11 mouse cellular contexts compared by ENCODE assay signal in genomic region chr6:39555648-39555945, GRCm38 (mm10). TPM values are rescaled to one million over a fixed set of nuclear protein-coding genes. Genes with fewer than 3 reads are reported as not detected.
DNase-seq lines count a peak whose midpoint lies in the region; ATAC-seq and TF ChIP-seq lines count a peak whose summit lies in the region.
"Had no signal": no experiment of that assay in that cellular context is flagged by ENCODE, and none has a peak within 500 bp of the region (broad histone marks: within the 10 kb centered on the region; RNA-seq: fewer than 3 reads in every experiment).

No protein-coding gene starts in this region.

- no peaks in the 10 kb centered on the region for H3K79me2 ChIP-seq in heart, adult 2 months (replicated peaks; ENCODE audit: control insufficient read depth, insufficient read depth, low read length)

- no peaks in the 10 kb centered on the region; the same call in 1 of the 2 replicates for H3K27me3 ChIP-seq in heart, embryonic 16.5 days (ENCODE audit: control insufficient read depth, insufficient read depth, low read length)
- H3K27me3 ChIP-seq in heart, adult 2 months (ENCODE audit: control insufficient read depth, insufficient read depth, low read length) = no peaks in the 10 kb centered on the region
- H3K27me3 ChIP-seq in hindbrain, embryonic 11.5 days (ENCODE audit: control insufficient read depth, insufficient read depth, low read length) = no peaks in the 10 kb centered on the region
- H3K27me3 ChIP-seq in midbrain, embryonic 15.5 days (replicated peaks) = no peaks in the 10 kb centered on the region

- no peaks in the 10 kb centered on the region for H3K9me3 ChIP-seq in heart, embryonic 16.5 days (replicated peaks; ENCODE audit: control insufficient read depth, low read length)
- no peaks in the 10 kb centered on the region for H3K9me3 ChIP-seq in hindbrain, embryonic 11.5 days (ENCODE audit: control insufficient read depth, low read length)
- H3K9me3 ChIP-seq in midbrain, embryonic 15.5 days = no peaks in the 10 kb centered on the region
- H3K9me3 ChIP-seq: liver, embryonic 15.5 days had no signal

- no peaks in the 10 kb centered on the region for H3K36me3 ChIP-seq in heart, embryonic 16.5 days (ENCODE audit: control insufficient read depth, insufficient read depth)
- no peaks in the 10 kb centered on the region for H3K36me3 ChIP-seq in heart, adult 2 months (ENCODE audit: control insufficient read depth, insufficient read depth, low read length)
- no peaks in the 10 kb centered on the region for H3K36me3 ChIP-seq in hindbrain, embryonic 11.5 days (ENCODE audit: control insufficient read depth, insufficient read depth, low read length)
- no peaks in the 10 kb centered on the region for H3K36me3 ChIP-seq in midbrain, embryonic 15.5 days (replicated peaks)
- H3K36me3 ChIP-seq: liver, embryonic 15.5 days had no signal

- no peak for DNase-seq in heart, adult 2 months
- DNase-seq in hindbrain, embryonic 11.5 days (ENCODE audit: low spot score) = no peak
- no peak for DNase-seq in layer of hippocampus, postnatal 25 days (ENCODE audit: extremely low spot score in 1 of 2, low spot score in 1 of 2)
- DNase-seq in right cerebral cortex, postnatal 14 days = no peak
- DNase-seq in kidney, postnatal 25 days = no peak
- DNase-seq: adrenal gland, adult 8-10 months; kidney, adult 11 months had no signal

- peak overlapping the region; percentile 8 for H3K4me3 ChIP-seq in heart, embryonic 16.5 days (ENCODE audit: low read length)
- H3K4me3 ChIP-seq in heart, adult 2 months = no peak overlapping the region
- H3K4me3 ChIP-seq in cortical plate, adult 2 months (ENCODE audit: insufficient read depth, low read length) = peak overlapping the region; percentile 12; the same call in 1 of the 2 replicates
- H3K4me3 ChIP-seq in hindbrain, embryonic 11.5 days (ENCODE audit: low read depth, low read length) = peak overlapping the region; percentile 8; the same call in 1 of the 2 replicates
- H3K4me3 ChIP-seq in midbrain, embryonic 15.5 days = peak overlapping the region; percentile 61
- H3K4me3 ChIP-seq: liver, embryonic 15.5 days had no signal

- no peak for TF ChIP-seq CTCF in heart, adult 2 months (IDR thresholded peaks at IDR 0.05)
- no peak for TF ChIP-seq CTCF in cortical plate, adult 2 months (IDR thresholded peaks at IDR 0.05; ENCODE audit: extremely low read depth, insufficient read depth, low read length)

- H3K4me2 ChIP-seq in heart, embryonic 16.5 days (ENCODE audit: low read depth, low read length) = peak overlapping the region; percentile 69
- peak overlapping the region; percentile 75 for H3K4me2 ChIP-seq in hindbrain, embryonic 11.5 days (replicated peaks; ENCODE audit: low read depth, low read length)
- H3K4me2 ChIP-seq in midbrain, embryonic 15.5 days = peak overlapping the region; percentile 67
- H3K4me2 ChIP-seq: liver, embryonic 15.5 days had no signal

- peaks cover 18% of the 10 kb centered on the region for H3K4me1 ChIP-seq in heart, embryonic 16.5 days (ENCODE audit: control insufficient read depth, insufficient read depth, low read length)
- peaks cover 7% of the 10 kb centered on the region; the same call in 1 of the 2 replicates for H3K4me1 ChIP-seq in heart, adult 2 months (ENCODE audit: control insufficient read depth, insufficient read depth, low read length)
- H3K4me1 ChIP-seq in cortical plate, adult 2 months (ENCODE audit: control insufficient read depth, insufficient read depth, low read length) = peaks cover 2% of the 10 kb centered on the region
- peaks cover 11% of the 10 kb centered on the region for H3K4me1 ChIP-seq in hindbrain, embryonic 11.5 days (replicated peaks; ENCODE audit: control insufficient read depth, insufficient read depth, low read length)
- H3K4me1 ChIP-seq in midbrain, embryonic 15.5 days = peaks cover 54% of the 10 kb centered on the region

- peak overlapping the region; percentile 38; the same call in 1 of the 2 replicates for H3K9ac ChIP-seq in heart, embryonic 16.5 days (ENCODE audit: low read length)
- no peak overlapping the region for H3K9ac ChIP-seq in heart, adult 2 months (ENCODE audit: low read depth, low read length)
- H3K9ac ChIP-seq in hindbrain, embryonic 11.5 days (ENCODE audit: low read depth, low read length) = no peak overlapping the region
- H3K9ac ChIP-seq in midbrain, embryonic 15.5 days = no peak overlapping the region; the same call in 1 of the 2 replicates
- H3K9ac ChIP-seq: liver, embryonic 15.5 days had no signal

- no peak for TF ChIP-seq POLR2A in heart, adult 2 months (IDR thresholded peaks at IDR 0.05; ENCODE audit: insufficient read depth, low read depth, low read length)
- no peak for TF ChIP-seq POLR2A in cortical plate, adult 2 months (IDR thresholded peaks at IDR 0.05; ENCODE audit: extremely low read depth, insufficient read depth, low read length)

- WGBS in heart, embryonic 16.5 days = 80% methylated on average over 2 of the region's 2 CpGs
- WGBS in heart, adult 2 months = 79% methylated on average over 2 of the region's 2 CpGs
- 86% methylated on average over 2 of the region's 2 CpGs for WGBS in hindbrain, embryonic 11.5 days
- WGBS in midbrain, embryonic 15.5 days = 59% methylated on average over 2 of the region's 2 CpGs

- intact Hi-C loops in heart, adult 2 months (cut with DNase I) = no loop called here

- ATAC-seq in heart, embryonic 16.5 days (replicated peaks; ENCODE audit: extremely low read depth, insufficient read depth, low FRiP score) = no peak
- ATAC-seq in hindbrain, embryonic 11.5 days (ENCODE audit: low FRiP score) = no peak
- no peak for ATAC-seq in midbrain, embryonic 15.5 days (replicated peaks)

- peak overlapping the region; percentile 60; the same call in 1 of the 2 replicates for H3K27ac ChIP-seq in heart, embryonic 16.5 days (ENCODE audit: low read length)
- no peak overlapping the region; the same call in 1 of the 2 replicates for H3K27ac ChIP-seq in heart, adult 2 months
- no peak overlapping the region for H3K27ac ChIP-seq in cortical plate, adult 2 months (ENCODE audit: insufficient read depth, low read length)
- no peak overlapping the region for H3K27ac ChIP-seq in hindbrain, embryonic 11.5 days (ENCODE audit: low read depth, low read length)
- no peak overlapping the region for H3K27ac ChIP-seq in midbrain, embryonic 15.5 days
- H3K27ac ChIP-seq: liver, embryonic 15.5 days had no signal

- TF ChIP-seq EP300 in heart, adult 2 months (IDR thresholded peaks at IDR 0.05; ENCODE audit: insufficient read depth, low read depth, low read length) = no peak

RNA-seq across cellular contexts. Expression of gene Dennd2a, which starts 2.1 kb away (rescaled TPM):
- polyA plus RNA-seq in heart, embryonic 16.5 days (2015; fragmentation: Nextera tagmentation; extraction: Ambion mirVana) = 10.0 and 12.2 TPM in 2 replicates
- 1 to 10 TPM; 6.0 to 6.6 TPM for total RNA-seq in heart, adult 2 months (2021)
- 5.6 and 7.4 TPM in 2 replicates for polyA plus RNA-seq in heart, adult 2 months (2012; rRNA removed)
- polyA plus RNA-seq in cortical plate, adult 2 months (2012; rRNA removed) = 13.1 and 14.0 TPM in 2 replicates
- polyA plus RNA-seq in hindbrain, embryonic 11.5 days (2014; fragmentation: Nextera tagmentation; extraction: Ambion mirVana) = 38.1 and 38.8 TPM in 2 replicates
- 21.0 and 21.2 TPM in 2 replicates for polyA plus RNA-seq in midbrain, embryonic 15.5 days (2015; fragmentation: Nextera tagmentation; extraction: Ambion mirVana)
- 10 to 100 TPM; 32.6 to 33.7 TPM for total RNA-seq in layer of hippocampus, postnatal 25 days (2021)

RNA-seq across cellular contexts. Expression of gene Adck2, which starts 18.1 kb away (rescaled TPM):
- 19.3 and 19.5 TPM in 2 replicates for polyA plus RNA-seq in heart, embryonic 16.5 days (2015; fragmentation: Nextera tagmentation; extraction: Ambion mirVana)
- total RNA-seq in heart, adult 2 months (2021) = 10 to 100 TPM; 12.1 to 15.6 TPM
- 7.6 and 15.9 TPM in 2 replicates for polyA plus RNA-seq in heart, adult 2 months (2012; rRNA removed)
- polyA plus RNA-seq in cortical plate, adult 2 months (2012; rRNA removed) = 26.2 and 26.4 TPM in 2 replicates
- 23.9 and 29.3 TPM in 2 replicates for polyA plus RNA-seq in hindbrain, embryonic 11.5 days (2014; fragmentation: Nextera tagmentation; extraction: Ambion mirVana)
- 46.3 and 53.6 TPM in 2 replicates for polyA plus RNA-seq in midbrain, embryonic 15.5 days (2015; fragmentation: Nextera tagmentation; extraction: Ambion mirVana)
- total RNA-seq in layer of hippocampus, postnatal 25 days (2021) = 10 to 100 TPM; 30.1 to 32.8 TPM

RNA-seq across cellular contexts. Expression of gene Gm42420, which starts 30.0 kb away (rescaled TPM):
- 3.2 TPM in 1 of 2 replicates, not detected in the other for polyA plus RNA-seq in heart, embryonic 16.5 days (2015; fragmentation: Nextera tagmentation; extraction: Ambion mirVana)
- total RNA-seq in heart, adult 2 months (2021) = not detected
- polyA plus RNA-seq in heart, adult 2 months (2012; rRNA removed) = 0.59 and 2.2 TPM in 2 replicates
- 0.81 and 1.9 TPM in 2 replicates for polyA plus RNA-seq in cortical plate, adult 2 months (2012; rRNA removed)
- 0.90 and 1.3 TPM in 2 replicates for polyA plus RNA-seq in hindbrain, embryonic 11.5 days (2014; fragmentation: Nextera tagmentation; extraction: Ambion mirVana)
- polyA plus RNA-seq in midbrain, embryonic 15.5 days (2015; fragmentation: Nextera tagmentation; extraction: Ambion mirVana) = 0.88 and 2.6 TPM in 2 replicates
- not detected for total RNA-seq in layer of hippocampus, postnatal 25 days (2021)

RNA-seq across cellular contexts. Expression of gene Ndufb2, which starts 36.8 kb away (rescaled TPM):
- 696 and 711 TPM in 2 replicates for polyA plus RNA-seq in heart, embryonic 16.5 days (2015; fragmentation: Nextera tagmentation; extraction: Ambion mirVana)
- 100 to 1,000 TPM; 625 to 742 TPM for total RNA-seq in heart, adult 2 months (2021)
- 916 and 995 TPM in 2 replicates for polyA plus RNA-seq in heart, adult 2 months (2012; rRNA removed)
- polyA plus RNA-seq in cortical plate, adult 2 months (2012; rRNA removed) = 239 and 266 TPM in 2 replicates
- 268 and 291 TPM in 2 replicates for polyA plus RNA-seq in hindbrain, embryonic 11.5 days (2014; fragmentation: Nextera tagmentation; extraction: Ambion mirVana)
- 389 and 418 TPM in 2 replicates for polyA plus RNA-seq in midbrain, embryonic 15.5 days (2015; fragmentation: Nextera tagmentation; extraction: Ambion mirVana)
- total RNA-seq in layer of hippocampus, postnatal 25 days (2021) = 100 to 1,000 TPM; 176 to 196 TPM
